ENCODE assay signal across 8 mouse cellular contexts in the genomic region with DNA sequence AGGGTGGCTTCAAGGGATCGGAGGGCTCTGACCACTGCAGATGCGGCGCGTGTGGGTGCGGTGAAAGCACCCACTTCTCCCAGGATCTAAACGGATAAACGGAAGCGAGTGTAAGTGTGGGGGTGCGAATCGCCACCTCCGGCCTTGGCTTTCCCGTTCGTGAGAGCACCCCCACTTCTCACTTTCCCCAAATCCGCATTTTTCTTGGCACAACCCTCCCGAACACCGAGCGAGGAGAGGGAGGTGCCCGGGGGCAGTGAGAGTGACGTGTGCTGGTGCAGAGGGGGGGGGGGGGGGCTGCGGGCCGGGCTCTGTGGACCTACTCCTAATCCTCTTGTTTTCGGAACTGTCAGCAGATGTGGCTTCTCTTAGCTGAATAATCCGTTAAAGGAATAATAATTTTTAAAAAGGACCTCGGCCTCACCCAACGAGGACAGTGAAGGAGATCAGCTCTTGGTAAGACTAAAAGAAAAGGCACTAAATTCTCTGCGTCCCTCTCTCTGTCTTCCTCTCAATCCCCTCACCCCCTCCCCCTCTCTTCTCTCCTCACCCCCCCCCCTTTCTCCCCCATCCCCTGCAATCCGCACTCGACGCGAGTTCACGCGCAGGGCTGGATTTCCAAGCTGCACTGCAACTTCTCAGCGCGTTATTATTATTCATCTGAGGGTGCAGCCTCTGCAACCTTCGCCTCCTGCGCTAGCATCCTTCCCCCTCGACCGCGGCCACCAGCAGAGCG.
DNase-seq lines count a peak whose midpoint lies in the region; ATAC-seq and TF ChIP-seq lines count a peak whose summit lies in the region.

No protein-coding gene starts in this region.

- under 1% methylated on average over 40 of the region's 40 CpGs for WGBS in lung, embryonic 14.5 days
- under 1% methylated on average over 40 of the region's 40 CpGs for WGBS in hindbrain, embryonic 10.5 days
- WGBS in limb, embryonic 14.5 days = 1% methylated on average over 37 of the region's 40 CpGs

- H3K9ac ChIP-seq in lung, embryonic 14.5 days = no peak overlapping the region
- H3K9ac ChIP-seq in limb, embryonic 14.5 days (ENCODE audit: low read depth, low read length, severe bottlenecking) = no peak overlapping the region

- TF ChIP-seq POLR2A in limb, embryonic 14.5 days (IDR thresholded peaks at IDR 0.05; ENCODE audit: borderline replicate concordance, extremely low read depth, insufficient read depth, insufficient read length) = no peak

- H3K27me3 ChIP-seq in lung, embryonic 14.5 days (ENCODE audit: insufficient read depth, low read length) = peaks cover 96% of the 10 kb centered on the region
- peaks cover 100% of the 10 kb centered on the region for H3K27me3 ChIP-seq in hindbrain, embryonic 10.5 days (ENCODE audit: insufficient read depth, poor library complexity, severe bottlenecking)
- peaks cover 95% of the 10 kb centered on the region for H3K27me3 ChIP-seq in limb, embryonic 14.5 days (ENCODE audit: control insufficient read depth, insufficient read depth, low read length)

- peak overlapping the region; percentile 75 for H3K4me2 ChIP-seq in lung, embryonic 14.5 days
- H3K4me2 ChIP-seq in limb, embryonic 14.5 days (replicated peaks; ENCODE audit: low read depth, low read length, severe bottlenecking) = peak overlapping the region; percentile 82

- ATAC-seq in lung, embryonic 14.5 days (ENCODE audit: insufficient read depth) = no peak
- ATAC-seq in limb, embryonic 14.5 days (ENCODE audit: low FRiP score, low read depth) = no peak

- H3K4me3 ChIP-seq in lung, embryonic 14.5 days (ENCODE audit: low read depth, low read length) = peak overlapping the region; percentile 45
- H3K4me3 ChIP-seq in hindbrain, embryonic 10.5 days = peak overlapping the region; percentile 66
- H3K4me3 ChIP-seq in limb, embryonic 14.5 days (replicated peaks; ENCODE audit: low read length) = peak overlapping the region; percentile 48

- H3K9me3 ChIP-seq in lung, embryonic 14.5 days (ENCODE audit: low read depth, low read length) = no peaks in the 10 kb centered on the region
- no peaks in the 10 kb centered on the region for H3K9me3 ChIP-seq in hindbrain, embryonic 10.5 days
- H3K9me3 ChIP-seq in limb, embryonic 14.5 days (ENCODE audit: control insufficient read depth, low read length) = no peaks in the 10 kb centered on the region

- DNase-seq in lung, embryonic 14.5 days = no peak
- DNase-seq in lung, postnatal 25 days (ENCODE audit: low spot score) = no peak
- DNase-seq in cerebellum, postnatal 36 days = peak; percentile 78 to 80
- DNase-seq in hindbrain, embryonic 10.5 days (ENCODE audit: low spot score) = peak; percentile 48
- no peak for DNase-seq in limb, embryonic 14.5 days (ENCODE audit: low spot score)
- DNase-seq in right cerebral cortex, adult 18-20 months = peak; percentile 88
- no peak for DNase-seq in ovary, postnatal 10 days (ENCODE audit: low spot score)
- DNase-seq in thymus, postnatal 4 days = no peak

- H3K27ac ChIP-seq in lung, embryonic 14.5 days (ENCODE audit: low read depth) = no peak overlapping the region
- H3K27ac ChIP-seq in hindbrain, embryonic 10.5 days = peak overlapping the region; percentile 94
- no peak overlapping the region for H3K27ac ChIP-seq in limb, embryonic 14.5 days (replicated peaks; ENCODE audit: low read depth, low read length)

- no peaks in the 10 kb centered on the region for H3K36me3 ChIP-seq in lung, embryonic 14.5 days (ENCODE audit: insufficient read depth)
- peaks cover 14% of the 10 kb centered on the region; the same call in 1 of the 2 replicates for H3K36me3 ChIP-seq in hindbrain, embryonic 10.5 days
- H3K36me3 ChIP-seq in limb, embryonic 14.5 days (ENCODE audit: control insufficient read depth, insufficient read depth, low read length) = no peaks in the 10 kb centered on the region

- TF ChIP-seq CTCF in lung, embryonic 14.5 days (IDR thresholded peaks at IDR 0.05; ENCODE audit: low read depth) = no peak

- no peaks in the 10 kb centered on the region for H3K4me1 ChIP-seq in lung, embryonic 14.5 days (ENCODE audit: insufficient read depth)
- H3K4me1 ChIP-seq in hindbrain, embryonic 10.5 days (replicated peaks) = peaks cover 81% of the 10 kb centered on the region
- H3K4me1 ChIP-seq in limb, embryonic 14.5 days (ENCODE audit: control insufficient read depth, insufficient read depth, low read length) = peaks cover 10% of the 10 kb centered on the region

Comparison
In these comparisons a context has a peak if more than half of its experiments do, and no peak if none do; other contexts are left out.
1. DNase-seq: peak in cerebellum, postnatal 36 days (2 of 2), hindbrain, embryonic 10.5 days (single experiment) and right cerebral cortex, adult 18-20 months (single experiment); none in lung, embryonic 14.5 days (single experiment), lung, postnatal 25 days (single experiment), limb, embryonic 14.5 days (single experiment), ovary, postnatal 10 days (single experiment) and thymus, postnatal 4 days (single experiment).
2. Peak in every context shown above with its lines, with median percentiles within 50 percentile points of each other: H3K4me3 ChIP-seq.